Mouse (Mus musculus): ENCODE data around the gene Dach2. TPM values are rescaled to one million over a fixed set of nuclear protein-coding genes. Genes with fewer than 3 reads are reported as not detected.
"Not testable (repeated sequence)": the region's sequence is repeated elsewhere in the genome, so short reads cannot be mapped to it uniquely, and the experiment has no call there.

Dach2 gene
- polyA plus RNA-seq (2012; rRNA removed): 0.57 and 0.67 TPM in 2 replicates

GRCm38 (mm10) chrX:113297404-113297803 lies at the start of gene Dach2:
Gene Dach2 (plus strand): TSS chrX:113297510.
- peak; percentile 9 for DNase-seq (ENCODE audit: low spot score)

- not testable (repeated sequence) for DNase-seq (ENCODE audit: low spot score)
These were observed 44.9 kb upstream of the Dach2 start for GRCm38 (mm10) chrX:113252427-113252826.

- peak; percentile 38 for DNase-seq (ENCODE audit: low spot score)
These were observed 721 bp downstream of the Dach2 start for GRCm38 (mm10) chrX:113298031-113298430.

GRCm38 (mm10) chrX:113298468-113298867 lies 1.2 kb downstream of the Dach2 start:
- DNase-seq (ENCODE audit: low spot score): no peak

GRCm38 (mm10) chrX:113304323-113304722 lies 7.0 kb downstream of the Dach2 start:
- no peak for DNase-seq (ENCODE audit: low spot score)

GRCm38 (mm10) chrX:113338143-113338542 lies 40.8 kb downstream of the Dach2 start:
- no peak for DNase-seq (ENCODE audit: low spot score)

GRCm38 (mm10) chrX:113394417-113394816 lies 97.1 kb downstream of the Dach2 start:
- no peak for DNase-seq (ENCODE audit: low spot score)

GRCm38 (mm10) chrX:113408756-113409155 lies 111.4 kb downstream of the Dach2 start:
- DNase-seq (ENCODE audit: low spot score): no peak

GRCm38 (mm10) chrX:113421517-113422187 lies 124.3 kb downstream of the Dach2 start:
- DNase-seq (ENCODE audit: low spot score): no peak

- DNase-seq (ENCODE audit: low spot score): no peak
These were observed 184.8 kb downstream of the Dach2 start for GRCm38 (mm10) chrX:113482131-113482530.

GRCm38 (mm10) chrX:113545106-113545505 lies 247.8 kb downstream of the Dach2 start:
- no peak for DNase-seq (ENCODE audit: low spot score)

- DNase-seq (ENCODE audit: low spot score): no peak
These were observed 266.6 kb downstream of the Dach2 start for GRCm38 (mm10) chrX:113563897-113564296.

GRCm38 (mm10) chrX:113666069-113666468 lies 368.8 kb downstream of the Dach2 start:
- DNase-seq (ENCODE audit: low spot score): no peak

- DNase-seq (ENCODE audit: low spot score): no peak
These were observed 389.9 kb downstream of the Dach2 start for GRCm38 (mm10) chrX:113687163-113687562.

GRCm38 (mm10) chrX:113712363-113712762 lies 415.1 kb downstream of the Dach2 start:
- DNase-seq (ENCODE audit: low spot score): no peak

GRCm38 (mm10) chrX:113724124-113724523 lies 426.8 kb downstream of the Dach2 start:
- no peak for DNase-seq (ENCODE audit: low spot score)

GRCm38 (mm10) chrX:113747122-113747521 lies 449.8 kb downstream of the Dach2 start:
- no peak for DNase-seq (ENCODE audit: low spot score)

GRCm38 (mm10) chrX:113792264-113792663 lies 495.0 kb downstream of the Dach2 start:
- DNase-seq (ENCODE audit: low spot score): no peak

GRCm38 (mm10) chrX:113810369-113810768 lies 513.1 kb downstream of the Dach2 start:
- DNase-seq (ENCODE audit: low spot score): no peak

GRCm38 (mm10) chrX:113826810-113827209 lies 529.5 kb downstream of the Dach2 start:
- DNase-seq (ENCODE audit: low spot score): no peak

- no peak for DNase-seq (ENCODE audit: low spot score)
These were observed 535.8 kb downstream of the Dach2 start for GRCm38 (mm10) chrX:113833062-113833461.

GRCm38 (mm10) chrX:113867835-113868495 lies 570.7 kb downstream of the Dach2 start:
- DNase-seq (ENCODE audit: low spot score): no peak

All from urinary bladder, adult 2 months (tissue).